20 mouse cellular contexts compared by ENCODE assay signal in genomic region chr3:142618658-142619057, GRCm38 (mm10). TPM values are rescaled to one million over a fixed set of nuclear protein-coding genes. Genes with fewer than 3 reads are reported as not detected.
DNase-seq lines count a peak whose midpoint lies in the region; ATAC-seq and TF ChIP-seq lines count a peak whose summit lies in the region.
"Had no signal": no experiment of that assay in that cellular context is flagged by ENCODE, and none has a peak within 500 bp of the region (broad histone marks: within the 10 kb centered on the region; RNA-seq: fewer than 3 reads in every experiment).

No protein-coding gene starts in this region.

- H3K79me2 ChIP-seq in heart, adult 2 months (replicated peaks; ENCODE audit: control insufficient read depth, insufficient read depth, low read length) = no peaks in the 10 kb centered on the region

- 86% methylated on average over 3 of the region's 3 CpGs for WGBS in heart, adult 2 months

- H3K27me3 ChIP-seq in heart, adult 2 months (ENCODE audit: control insufficient read depth, insufficient read depth, low read length) = no peaks in the 10 kb centered on the region
- H3K27me3 ChIP-seq: limb, embryonic 12.5 days had no signal

- no peak for TF ChIP-seq CTCF in heart, adult 2 months (IDR thresholded peaks at IDR 0.05)

- no peak for DNase-seq in heart, adult 2 months
- DNase-seq in heart, postnatal 10 days = no peak
- DNase-seq in thymus, postnatal 25 days = peak; percentile 9
- no peak for DNase-seq in thymus, adult 18-20 months
- no peak for DNase-seq in layer of hippocampus, postnatal 14 days (ENCODE audit: low spot score in 2 of 2)
- DNase-seq in adrenal gland, postnatal 10 days = no peak
- DNase-seq: adrenal gland, postnatal 36 days; cerebellum, adult 9-10 months; gastrocnemius, postnatal 25 days; heart, postnatal 4 days; kidney, adult 18-20 months; kidney, postnatal 14 days; midbrain, embryonic 14.5 days had no signal

- intact Hi-C loops in heart, adult 2 months (cut with DNase I) = loop anchor here (1.0 kb wide), 1 partner anchor 28 kb away; no protein-coding TSS in a partner anchor
- intact Hi-C loops in heart, postnatal 10 days (cut with DNase I) = no loop called here

- H3K4me1 ChIP-seq in heart, adult 2 months (ENCODE audit: control insufficient read depth, insufficient read depth, low read length) = peaks cover 3% of the 10 kb centered on the region
- H3K4me1 ChIP-seq: heart, embryonic 10.5 days; limb, embryonic 12.5 days had no signal

- 0 out of 2 replicates have a peak overlapping the region, but pooled peaks have one; percentile 1 for H3K27ac ChIP-seq in heart, adult 2 months
- H3K27ac ChIP-seq: heart, embryonic 10.5 days; limb, embryonic 12.5 days; liver, embryonic 14.5 days had no signal

- no peak for TF ChIP-seq EP300 in heart, adult 2 months (IDR thresholded peaks at IDR 0.05; ENCODE audit: insufficient read depth, low read depth, low read length)

- peaks cover 5% of the 10 kb centered on the region; the same call in 1 of the 2 replicates for H3K36me3 ChIP-seq in heart, adult 2 months (ENCODE audit: control insufficient read depth, insufficient read depth, low read length)
- H3K36me3 ChIP-seq: heart, embryonic 10.5 days; limb, embryonic 12.5 days had no signal

- ATAC-seq in activated CD4-positive, CD25-positive, alpha-beta regulatory T cell, adult 4 months = peak; percentile 5
- ATAC-seq: hindbrain, embryonic 16.5 days had no signal

- no peak for TF ChIP-seq POLR2A in heart, adult 2 months (IDR thresholded peaks at IDR 0.05; ENCODE audit: insufficient read depth, low read depth, low read length)

- H3K9ac ChIP-seq in heart, adult 2 months (ENCODE audit: low read depth, low read length) = no peak overlapping the region
- H3K9ac ChIP-seq: limb, embryonic 12.5 days; liver, embryonic 14.5 days had no signal

- no peak overlapping the region for H3K4me3 ChIP-seq in heart, adult 2 months
- H3K4me3 ChIP-seq: heart, embryonic 10.5 days; limb, embryonic 12.5 days; myocyte had no signal

RNA-seq across cellular contexts. Expression of gene Gbp2, which starts 1.7 kb away (rescaled TPM):
- 10 to 100 TPM; 10.7 to 16.0 TPM for total RNA-seq in heart, adult 2 months (2021)
- polyA plus RNA-seq in heart, adult 2 months (2012; rRNA removed) = 9.5 and 16.8 TPM in 2 replicates
- total RNA-seq in heart, postnatal 10 days (2021) = 1 to 10 TPM; 7.3 to 9.5 TPM
- polyA plus RNA-seq in activated CD4-positive, CD25-positive, alpha-beta regulatory T cell, adult 4 months (2017; shearing (Covaris generic)) = 100 to 1,000 TPM; 109 to 135 TPM
- 1 to 10 TPM in 1 of 2 experiments, under 1 TPM in 1; 0.79 to 1.8 TPM for total RNA-seq in layer of hippocampus, postnatal 14 days (2021)
- 10 to 100 TPM; 10.9 to 13.6 TPM for total RNA-seq in adrenal gland, postnatal 10 days (2021)

RNA-seq across cellular contexts. Expression of gene Gbp2b, which starts 24.0 kb away (rescaled TPM):
- total RNA-seq in heart, adult 2 months (2021) = under 1 TPM; 0.16 to 0.18 TPM
- polyA plus RNA-seq in heart, adult 2 months (2012; rRNA removed) = 0.04 TPM in 1 of 2 replicates, not detected in the other
- total RNA-seq in heart, postnatal 10 days (2021) = under 1 TPM; 0.12 TPM
- 10 to 100 TPM; 18.4 to 57.3 TPM for polyA plus RNA-seq in activated CD4-positive, CD25-positive, alpha-beta regulatory T cell, adult 4 months (2017; shearing (Covaris generic))
- not detected for total RNA-seq in layer of hippocampus, postnatal 14 days (2021)
- total RNA-seq in adrenal gland, postnatal 10 days (2021) = under 1 TPM; 0.36 to 0.58 TPM
- total RNA-seq: megakaryocyte, adult 5-6 weeks had no signal
- polyA plus RNA-seq: heart, embryonic 10.5 days; limb, embryonic 12.5 days; midbrain, embryonic 14.5 days had no signal

RNA-seq across cellular contexts. Expression of gene Gbp3, which starts 58.8 kb away (rescaled TPM):
- total RNA-seq in heart, adult 2 months (2021) = 10 to 100 TPM; 10.4 to 13.7 TPM
- polyA plus RNA-seq in heart, adult 2 months (2012; rRNA removed) = 12.3 and 18.6 TPM in 2 replicates
- 10 to 100 TPM in 1 of 2 experiments, 1 to 10 TPM in 1; 9.2 to 12.2 TPM for total RNA-seq in heart, postnatal 10 days (2021)
- 100 to 1,000 TPM in 1 of 2 experiments, 10 to 100 TPM in 1; 91.5 to 108 TPM for polyA plus RNA-seq in activated CD4-positive, CD25-positive, alpha-beta regulatory T cell, adult 4 months (2017; shearing (Covaris generic))
- total RNA-seq in layer of hippocampus, postnatal 14 days (2021) = 1 to 10 TPM; 3.0 to 3.9 TPM
- total RNA-seq in adrenal gland, postnatal 10 days (2021) = 10 to 100 TPM; 11.8 to 15.4 TPM
